Mouse (Mus musculus) heart, postnatal 25 days (tissue): ENCODE data around the gene Zfp967. TPM values are rescaled to one million over a fixed set of nuclear protein-coding genes. Genes with fewer than 3 reads are reported as not detected.
"Not testable (repeated sequence)": the region's sequence is repeated elsewhere in the genome, so short reads cannot be mapped to it uniquely, and the experiment has no call there.

Experiments used
- DNase-seq: peaks from one replicate; pipeline ENCODE4 v3.0.0; 2022; ENCODE audit warnings: low spot score
- intact Hi-C: fragments of 180-260 bp; cut with DNase I; formaldehyde crosslinking; loops from one replicate; pipeline ENCODE4 v1.15.1; 2025
- total RNA-seq, 2 experiments: library from RNA; stranded (reverse); gene quantifications; 2 replicates each; pipeline ENCODE4 v1.2.3; 2021

The Zfp967 gene
- total RNA-seq, result not detected

DNA sequence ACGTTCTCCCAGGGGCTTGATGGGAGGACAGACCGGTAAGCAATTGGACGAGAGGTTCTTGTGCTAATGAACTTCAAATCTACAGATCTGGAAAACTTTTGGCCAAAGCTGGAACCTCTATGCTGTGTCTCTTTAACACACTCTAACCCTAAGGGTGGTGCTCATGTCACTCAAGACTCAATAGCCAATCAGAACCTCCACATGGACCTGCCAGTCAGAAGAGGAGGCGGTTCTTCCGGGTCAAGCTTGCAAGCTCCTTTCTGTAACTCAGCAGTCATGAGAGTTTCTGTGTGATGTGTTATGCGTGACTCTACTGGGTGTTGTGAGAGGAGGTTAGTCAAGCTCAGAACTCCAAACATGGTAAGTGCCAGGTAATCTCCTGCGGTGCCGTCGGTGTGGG lies at the start of gene Zfp967:
Gene Zfp967 (plus strand): TSS at position 301 of the 400 bp plus-strand sequence.
- intact Hi-C loops, DNase-seq: not testable (repeated sequence)

DNA sequence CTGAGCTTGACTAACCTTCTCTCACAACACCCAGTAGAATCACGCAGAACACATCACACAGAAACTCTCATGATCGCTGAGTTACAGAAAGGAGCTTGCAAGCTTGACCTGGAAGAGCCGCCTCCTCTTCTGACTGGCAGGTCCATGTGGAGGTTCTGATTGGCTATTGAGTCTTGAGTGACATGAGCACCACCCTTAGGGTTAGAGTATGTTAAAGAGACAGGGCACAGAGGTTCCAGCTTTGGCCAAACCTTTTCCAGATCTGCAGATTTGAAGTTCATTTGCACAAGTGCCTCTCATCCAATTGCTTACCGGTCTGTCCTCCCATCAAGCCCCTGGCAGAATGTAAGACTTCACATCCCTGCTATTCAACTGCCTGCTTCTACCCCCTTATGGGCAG lies 34.2 kb upstream of the Zfp967 start, which contains the start of gene Gm14434:
Gene Gm14434 (minus strand): TSS at position 101 of the 400 bp plus-strand sequence.
- DNase-seq, intact Hi-C loops: not testable (repeated sequence)

Other genes starting within 250 kb of the Zfp967 start
- gene Gm11009, start 201.6 kb upstream of the Zfp967 start, total RNA-seq, result not detected
- 10 to 100 TPM; 21.7 to 22.8 TPM for gene Gm14435, start 97.5 kb upstream of the Zfp967 start, total RNA-seq
- not detected for gene Gm14434, start 34.3 kb upstream of the Zfp967 start, total RNA-seq
- 1 to 10 TPM in 1 of 2 experiments, not detected in 1; 1.1 TPM for gene Gm14308, start 115.3 kb downstream of the Zfp967 start, total RNA-seq
- 10 to 100 TPM; 13.8 to 14.6 TPM for gene Zfp973, start 149.5 kb downstream of the Zfp967 start, total RNA-seq
- gene Gm14305, start 187.3 kb downstream of the Zfp967 start, total RNA-seq, result 1 to 10 TPM; 5.5 to 8.1 TPM